Mouse (Mus musculus) spleen, postnatal 36 days (tissue): Measurements from ENCODE around the gene Snd1.

Experiments
- DNase-seq, 2 experiments: peaks; one replicate each; pipeline ENCODE4 v3.0.0; 2022; ENCODE audit warnings: low spot score in 2 of 2, mixed read lengths in 1 of 2

Gene Snd1

DNA sequence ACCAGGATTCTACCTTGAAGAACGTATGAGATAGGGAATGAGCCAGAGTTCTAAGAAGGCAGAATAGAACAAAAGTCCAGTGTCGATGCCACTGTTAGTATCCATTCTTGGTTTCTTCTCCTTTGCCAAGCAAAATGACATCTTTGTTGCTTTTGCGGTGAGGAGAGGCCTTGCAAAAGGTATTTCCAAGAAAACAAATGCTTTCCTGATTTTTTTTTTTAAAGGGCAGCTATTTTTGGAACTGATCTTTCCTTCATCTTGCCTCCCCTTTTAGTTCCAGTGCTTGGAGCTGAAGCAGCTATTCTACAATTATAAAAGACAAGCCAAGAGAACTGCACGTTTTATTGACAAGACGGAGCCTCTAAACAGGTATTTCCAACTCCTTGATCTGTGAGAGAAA is at the start of gene Snd1:
Gene Snd1, plus strand, starts transcription at position 301 of the 400 bp plus-strand sequence.
- no peak for DNase-seq

DNA sequence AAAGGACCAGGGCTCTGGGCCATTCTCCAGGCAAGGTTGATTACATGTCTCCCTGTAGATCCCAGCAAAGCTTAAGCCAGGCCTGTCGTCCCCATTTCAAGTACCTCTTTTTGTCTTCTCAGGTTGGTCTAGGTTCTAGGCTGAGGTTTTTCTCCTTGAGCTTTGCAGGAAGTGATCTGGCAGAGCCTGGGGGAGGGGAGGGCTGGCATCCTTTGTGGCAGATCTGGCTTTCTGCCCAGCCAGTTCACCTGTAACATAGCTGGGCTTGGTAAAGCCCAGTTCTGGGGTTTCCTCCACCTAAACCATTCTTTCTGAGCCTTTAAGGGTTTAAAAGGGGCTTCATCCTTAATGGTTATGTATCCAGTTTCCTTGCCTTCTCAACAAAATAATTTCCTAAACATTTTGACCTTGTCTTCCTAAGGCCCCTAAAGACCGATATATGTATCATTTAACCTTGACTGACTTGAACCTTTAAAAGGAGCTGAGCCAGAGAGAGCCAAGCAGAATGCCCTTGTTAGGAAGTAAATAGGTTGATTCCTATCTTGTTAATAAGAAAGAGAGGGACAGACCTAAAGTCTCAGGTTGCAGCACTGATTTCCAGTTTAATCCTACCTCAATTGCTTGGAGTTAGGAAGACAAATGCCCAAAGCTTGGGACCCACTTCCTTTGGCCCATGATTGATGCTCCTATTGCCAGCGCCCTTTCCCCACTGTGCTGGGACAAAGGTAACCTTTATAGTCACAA is 47.7 kb upstream of the Snd1 start, which contains the start of gene Fscn3:
Gene Fscn3, plus strand, starts transcription at position 694 of the 744 bp plus-strand sequence.
- DNase-seq = peak in 1 of 2 experiments; percentile 25

DNA sequence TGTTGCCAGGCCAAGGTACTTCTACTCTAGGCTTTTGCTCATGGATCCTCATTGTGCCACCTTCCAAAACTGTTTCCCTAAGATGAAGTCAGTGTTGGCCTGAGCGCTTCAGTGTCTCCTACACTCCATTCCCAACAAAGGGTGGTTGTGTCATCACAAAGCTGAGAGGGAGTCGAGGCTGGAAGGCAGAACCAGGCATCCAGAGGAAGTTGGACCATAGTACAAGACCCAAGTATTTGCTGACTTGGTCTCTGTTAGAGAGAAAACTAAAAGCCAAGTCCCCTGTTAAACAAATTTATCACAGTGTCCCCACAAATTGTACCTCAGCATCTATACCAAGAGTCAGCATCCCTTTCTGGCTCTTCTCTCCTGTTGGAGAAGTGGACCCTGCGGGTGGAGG is 46.6 kb upstream of the Snd1 start, which contains the start of gene Gcc1:
Gene Gcc1, minus strand, starts transcription at position 101 of the 400 bp plus-strand sequence.
- DNase-seq = no peak

DNA sequence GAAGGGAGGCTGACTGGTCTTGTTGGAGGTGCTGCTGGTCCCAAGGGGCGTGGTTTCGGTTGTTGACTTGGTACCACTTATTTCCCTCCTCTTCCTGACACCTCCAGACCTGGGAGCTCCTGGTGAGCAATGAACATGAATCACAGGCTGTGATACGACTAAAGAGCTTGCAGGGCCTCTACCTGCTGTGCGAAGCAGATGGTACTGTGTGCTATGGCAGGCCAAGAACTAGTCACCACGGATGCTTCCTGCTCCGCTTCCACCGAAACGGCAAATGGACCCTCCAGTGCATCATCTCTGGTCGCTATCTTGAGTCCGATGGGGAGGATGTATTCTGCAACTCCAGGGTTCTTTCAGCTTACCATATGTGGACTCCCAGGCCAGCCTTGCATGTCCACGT is 45.1 kb upstream of the Snd1 start:
- DNase-seq = no peak

DNA sequence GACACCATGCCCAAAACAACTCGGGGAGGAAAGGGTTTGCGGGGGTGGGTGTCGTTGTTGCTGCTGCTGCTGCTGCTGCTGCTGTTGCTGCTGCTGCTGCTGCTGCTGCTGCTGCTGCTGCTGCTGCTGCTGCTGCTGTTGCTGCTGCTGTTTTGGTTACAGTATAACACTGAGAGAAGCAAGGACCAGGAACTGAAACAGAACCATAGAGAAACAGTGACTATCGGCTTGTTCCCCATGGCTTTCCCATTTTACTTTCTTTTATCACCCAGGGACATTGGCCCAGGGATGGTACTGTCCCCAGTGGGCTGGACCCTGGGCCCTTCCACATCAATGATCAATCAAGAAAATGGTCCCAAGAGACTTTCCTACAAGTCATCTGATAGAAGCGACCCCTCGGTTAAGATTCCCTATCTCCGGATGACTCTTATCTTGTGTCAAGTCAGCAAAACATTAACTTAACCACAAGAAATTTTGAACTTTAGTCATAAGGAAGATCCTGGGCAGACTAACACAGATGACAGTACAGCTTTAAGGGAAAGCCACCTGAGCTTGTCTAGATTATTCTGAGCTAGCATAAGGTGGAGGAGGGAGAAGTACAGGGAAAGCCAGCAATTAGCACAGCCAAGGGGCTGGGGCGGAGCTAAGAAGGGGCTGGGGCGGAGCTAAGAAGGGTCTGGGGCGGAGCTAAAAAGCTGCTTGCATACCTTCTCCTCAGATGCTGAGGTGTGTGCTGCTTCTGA is 44.0 kb upstream of the Snd1 start:
- DNase-seq = no peak

DNA sequence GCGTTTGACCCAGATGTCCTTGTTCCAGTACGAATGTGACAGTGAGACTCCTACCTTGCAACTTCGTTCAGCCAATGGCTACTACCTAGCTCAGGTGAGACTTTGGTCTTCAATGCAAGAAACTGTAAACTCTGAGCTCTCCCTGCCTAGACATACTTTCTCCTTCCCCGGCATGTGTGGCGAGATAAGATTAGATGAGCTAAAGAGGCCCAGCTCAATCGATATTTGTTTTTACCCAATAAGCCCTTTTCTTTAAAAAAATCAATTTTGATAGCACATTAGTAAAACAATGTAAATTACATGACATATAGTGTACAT is 43.4 kb upstream of the Snd1 start:
- no peak for DNase-seq

DNA sequence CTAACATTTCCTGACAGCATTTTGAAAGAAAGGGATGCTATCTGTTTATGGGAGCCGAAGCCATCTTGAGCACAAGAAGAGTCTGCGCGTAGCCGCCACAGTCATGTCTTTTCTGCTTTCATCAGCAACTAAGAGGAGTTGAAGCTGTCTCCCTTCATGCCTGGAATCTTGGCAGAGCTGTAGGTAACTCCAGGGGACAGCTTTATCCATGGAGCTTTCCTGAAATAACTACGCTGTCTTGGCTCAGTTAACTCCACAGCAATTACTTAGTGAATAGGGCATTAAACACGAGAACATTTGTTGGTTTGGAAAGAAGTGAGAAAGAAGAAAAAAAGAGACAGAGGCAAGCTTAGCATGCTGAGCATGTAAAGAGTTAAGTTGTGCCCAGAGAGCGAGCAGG is 27.0 kb upstream of the Snd1 start:
- no peak for DNase-seq

DNA sequence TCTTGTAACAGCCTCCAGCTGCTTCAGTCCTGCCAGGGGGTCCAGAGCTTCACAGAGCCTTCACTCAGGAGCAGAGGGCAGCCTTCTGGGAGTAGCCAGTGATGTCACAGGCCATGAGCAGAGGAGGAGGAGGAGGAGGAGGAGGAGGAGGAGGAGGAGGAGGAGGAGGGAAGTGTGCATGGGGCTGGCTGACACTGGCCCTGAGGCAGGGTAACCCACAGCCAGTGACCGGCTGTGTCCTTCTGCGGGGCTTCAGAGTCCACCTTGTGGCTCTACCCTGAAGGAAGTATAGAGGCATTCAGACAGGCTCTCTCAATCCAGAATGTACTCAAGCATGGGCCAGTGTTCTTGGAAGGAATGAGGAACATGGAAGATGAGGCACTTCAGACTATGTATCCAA is 25.7 kb upstream of the Snd1 start, which contains the start of gene Pax4:
Gene Pax4, minus strand, starts transcription at position 101 of the 400 bp plus-strand sequence.
- no peak for DNase-seq

DNA sequence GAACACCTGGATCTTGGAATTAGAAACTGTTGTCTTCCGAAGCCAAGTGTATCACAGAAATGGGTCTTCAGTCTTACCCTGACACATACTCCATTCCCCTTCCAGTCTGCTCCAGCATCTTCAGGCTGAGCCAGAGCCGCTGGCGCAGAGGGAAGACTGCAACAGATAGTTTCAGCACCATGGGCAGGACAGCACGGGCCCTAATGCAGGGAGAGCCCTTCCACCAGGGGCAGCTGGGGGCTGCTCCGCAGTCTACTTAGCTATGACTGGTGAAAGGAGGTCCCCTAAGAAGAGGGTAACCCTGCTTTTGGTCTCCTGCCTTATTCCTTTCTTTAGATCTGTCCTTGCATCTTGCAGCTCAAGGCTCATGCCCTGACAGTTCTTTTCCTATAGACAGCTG is 24.5 kb upstream of the Snd1 start:
- no peak for DNase-seq

DNA sequence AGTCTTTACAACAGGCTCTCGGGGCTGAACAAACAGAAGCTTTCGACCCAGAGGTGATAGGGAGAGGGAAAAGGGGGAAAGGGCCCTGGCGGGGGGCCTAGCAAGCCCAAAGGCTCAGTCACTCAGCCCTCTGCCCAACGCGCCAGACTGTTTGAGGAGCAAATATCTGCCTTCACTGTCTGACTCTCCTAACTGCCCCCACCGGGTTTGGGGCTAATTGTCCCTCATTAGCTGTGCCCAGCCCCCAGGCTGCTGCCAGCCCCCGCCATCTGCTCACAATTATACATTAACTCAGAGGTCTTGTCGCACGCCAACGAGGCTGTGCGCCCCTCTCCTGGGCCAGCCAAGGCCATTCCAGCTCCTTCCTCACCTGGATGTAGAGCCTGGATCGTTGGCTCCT is 24.0 kb upstream of the Snd1 start:
- no peak for DNase-seq

DNA sequence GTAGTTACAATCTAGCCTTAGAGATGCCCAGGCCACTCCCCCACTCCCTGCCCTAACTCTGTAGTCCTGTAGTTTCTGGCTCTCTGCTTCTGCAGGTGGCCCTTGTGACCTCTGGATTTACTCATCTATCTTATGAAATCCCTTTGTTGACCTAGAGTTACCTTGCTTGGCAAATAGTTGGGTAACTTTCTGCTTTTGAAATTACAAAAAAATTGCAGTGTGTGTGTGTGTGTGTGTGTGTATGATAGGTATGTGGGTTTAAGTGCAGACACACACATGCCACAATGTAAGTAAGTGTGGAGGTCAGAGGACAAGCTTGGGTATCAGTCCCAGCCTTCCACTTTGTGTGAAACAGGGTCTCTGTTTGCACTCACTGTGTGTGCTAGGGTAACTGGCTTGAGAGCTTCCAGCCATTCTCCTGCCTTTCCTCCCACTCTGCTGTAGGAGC is 15.7 kb upstream of the Snd1 start:
- DNase-seq = no peak

DNA sequence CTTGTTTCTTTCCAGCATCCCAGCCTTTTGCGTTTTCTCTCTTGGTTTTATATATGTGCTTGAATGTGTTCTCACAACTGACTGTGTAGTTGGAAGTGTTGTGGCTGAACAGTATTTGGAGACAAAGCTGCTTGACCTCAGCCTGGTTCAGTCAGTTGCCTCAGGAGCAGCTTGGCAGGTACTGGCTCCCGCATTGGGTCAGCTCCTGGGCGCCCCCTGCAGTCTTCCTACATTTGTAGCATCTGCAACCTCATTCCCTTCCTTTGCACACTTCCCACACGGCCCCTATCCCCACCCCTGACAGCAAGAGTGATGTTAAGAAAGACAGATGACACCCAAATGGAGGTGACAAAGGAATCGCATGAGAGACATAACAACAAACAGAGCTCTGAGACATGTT is 14.4 kb upstream of the Snd1 start:
- peak; percentile 12 to 28 for DNase-seq

DNA sequence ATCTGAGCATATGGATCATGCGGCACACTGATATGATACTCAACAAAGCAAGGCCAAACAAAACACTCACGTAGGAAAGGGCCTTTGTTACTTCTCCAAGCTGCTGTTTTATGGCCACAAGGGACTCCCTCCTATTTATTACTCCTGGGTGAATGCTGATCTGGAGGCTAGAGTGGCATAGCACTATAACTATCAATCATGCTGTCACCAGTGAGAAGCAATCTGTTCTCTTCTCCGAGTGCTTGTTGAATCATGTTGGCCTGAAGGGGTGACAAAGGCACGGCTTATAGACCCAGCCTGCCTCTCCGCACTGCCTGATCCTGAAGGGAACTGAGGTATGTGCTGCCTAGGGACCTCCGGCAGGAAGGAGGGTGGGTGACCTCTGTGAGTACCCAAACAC is 10.3 kb upstream of the Snd1 start:
- no peak for DNase-seq

DNA sequence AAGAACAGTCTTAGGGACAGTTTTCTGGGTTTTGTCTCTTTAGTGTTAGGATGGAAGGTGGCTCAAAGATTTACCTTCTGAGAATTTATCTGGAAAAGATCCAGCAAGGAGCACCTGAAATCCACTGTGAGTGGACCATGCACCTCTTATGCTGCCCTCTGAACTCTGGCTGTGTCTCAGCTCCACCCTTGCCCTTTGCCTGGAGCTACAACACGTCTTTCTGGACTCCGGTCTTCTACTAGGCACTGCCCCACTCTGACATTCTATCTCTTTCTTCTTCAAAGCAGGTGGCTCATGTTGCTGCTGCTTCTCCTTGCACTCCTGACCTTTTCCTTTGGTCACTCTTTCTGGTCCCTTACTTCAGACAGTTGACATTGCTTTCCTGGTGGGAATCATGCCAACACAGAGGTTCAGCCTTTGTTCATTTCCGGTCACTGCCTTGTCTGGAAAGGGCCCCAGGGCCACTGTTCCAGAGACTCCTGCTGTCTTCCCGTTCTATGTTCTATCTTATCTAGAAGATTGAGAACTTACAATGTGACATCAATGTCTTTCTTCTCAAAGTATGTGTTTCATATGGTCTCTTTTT is 4.8 kb upstream of the Snd1 start:
- DNase-seq = no peak

DNA sequence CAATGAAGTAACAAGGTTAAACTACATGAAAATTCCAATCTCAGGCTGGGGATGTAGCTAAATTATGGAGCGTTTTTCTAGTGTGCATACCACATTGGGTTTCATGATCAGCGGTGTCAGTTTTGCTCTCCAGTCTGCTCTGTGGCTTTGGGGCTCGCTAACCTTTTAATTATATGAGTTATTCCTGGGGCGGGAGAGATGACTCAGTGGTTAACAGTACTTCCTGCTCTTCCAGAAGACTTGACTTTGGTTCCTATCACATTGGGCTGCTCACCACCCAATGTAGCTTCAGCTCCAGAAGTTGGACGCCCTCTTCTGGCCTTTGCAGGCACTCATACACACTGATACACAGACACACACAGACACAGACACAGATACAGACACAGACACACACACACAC is 4.3 kb upstream of the Snd1 start:
- no peak for DNase-seq

DNA sequence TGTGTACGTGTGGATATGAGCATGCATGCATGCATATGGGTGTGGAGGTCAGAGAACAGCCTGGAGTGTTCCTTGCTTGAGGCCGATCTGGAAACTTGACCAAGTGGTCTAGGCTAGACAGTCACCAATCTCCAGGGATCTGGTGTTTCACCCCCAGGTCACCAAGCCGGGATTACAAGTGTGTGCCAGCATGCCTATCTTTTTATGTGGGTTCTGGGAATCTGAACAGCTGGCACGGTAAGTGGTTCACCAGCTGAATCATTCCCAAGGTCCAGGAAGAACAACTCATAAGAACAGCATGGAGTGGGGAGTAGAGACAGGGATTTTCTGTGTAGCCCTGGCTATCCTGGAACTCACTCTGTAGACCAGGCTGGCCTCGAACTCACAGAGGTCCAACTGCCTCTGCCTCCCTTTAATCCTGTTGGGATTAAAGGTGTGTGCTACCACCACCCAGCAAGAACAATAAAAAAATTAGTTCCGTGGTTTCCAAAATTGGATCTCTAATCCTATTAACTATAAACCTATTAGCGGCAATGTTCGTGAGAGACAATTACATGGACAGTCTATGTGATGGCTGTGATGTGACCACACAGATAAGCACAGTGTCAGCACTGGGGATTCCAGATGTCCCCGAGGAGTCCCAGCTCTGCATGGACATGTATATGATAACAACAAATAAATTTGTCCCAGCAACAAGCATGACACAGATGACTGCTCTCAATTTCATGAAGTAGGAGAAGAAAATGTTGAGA is 3.5 kb upstream of the Snd1 start:
- DNase-seq = no peak

DNA sequence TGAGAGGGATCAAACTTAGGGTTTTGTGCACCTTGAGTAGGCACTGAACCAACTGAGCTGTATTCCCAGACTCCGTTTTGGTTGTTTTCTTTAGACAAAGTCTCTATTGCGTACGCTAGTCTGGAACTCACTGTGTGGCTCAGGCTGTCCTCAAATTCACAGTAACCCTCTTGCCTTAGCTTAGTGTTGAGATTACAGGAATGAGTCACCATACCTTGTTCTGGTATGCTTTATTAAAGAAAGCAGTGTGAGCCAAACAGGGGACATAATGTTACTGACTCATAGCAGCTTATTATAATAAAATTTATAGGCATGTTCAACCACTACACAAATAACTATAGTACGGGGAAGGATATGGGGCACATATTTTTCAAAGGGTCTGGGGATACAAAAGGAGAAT is 728 bp upstream of the Snd1 start:
- no peak for DNase-seq

DNA sequence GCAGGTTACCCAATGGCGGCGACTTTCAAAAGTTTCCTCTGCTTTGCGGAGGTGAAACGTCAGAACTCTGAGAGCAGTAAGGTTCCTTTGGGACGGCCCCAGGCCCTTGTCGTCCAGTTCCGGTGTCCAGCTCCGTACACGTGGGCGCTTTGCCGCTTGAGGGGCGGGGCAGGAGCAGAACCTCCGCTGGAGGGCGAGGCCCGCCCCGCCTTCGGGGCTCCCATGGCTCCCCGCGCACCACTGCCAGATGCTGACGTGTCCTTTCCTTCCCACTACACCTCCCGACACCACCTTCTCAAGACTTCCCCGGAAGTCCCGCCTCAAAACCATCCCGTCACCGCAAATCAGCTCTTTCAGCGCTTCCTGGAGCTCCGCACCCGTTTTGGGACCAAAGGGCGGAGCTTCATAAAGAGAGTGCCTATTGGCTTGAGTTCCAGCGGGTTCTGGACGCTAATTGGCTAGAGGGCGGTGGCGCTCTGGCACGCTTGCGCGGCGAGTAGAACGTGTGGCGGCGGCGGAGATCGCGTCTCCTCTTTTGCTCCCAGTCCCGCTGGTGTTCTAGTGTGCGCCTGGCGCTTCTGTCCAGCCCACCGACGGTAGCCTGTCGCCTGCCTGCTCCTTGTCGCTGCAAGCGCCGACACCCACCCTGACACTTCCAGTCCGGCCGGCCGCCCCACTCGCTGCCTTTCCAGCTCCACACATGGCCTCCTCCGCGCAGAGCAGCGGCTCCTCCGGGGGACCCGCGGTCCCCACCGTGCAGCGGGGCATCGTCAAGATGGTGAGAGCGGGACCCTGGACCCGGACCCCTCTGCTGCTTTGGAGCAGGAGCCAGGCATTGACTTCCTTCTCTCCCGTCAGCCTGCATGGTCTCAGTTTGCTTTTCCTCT is 5.2 kb downstream of the Snd1 start:
- DNase-seq = peak; percentile 99 to 100

DNA sequence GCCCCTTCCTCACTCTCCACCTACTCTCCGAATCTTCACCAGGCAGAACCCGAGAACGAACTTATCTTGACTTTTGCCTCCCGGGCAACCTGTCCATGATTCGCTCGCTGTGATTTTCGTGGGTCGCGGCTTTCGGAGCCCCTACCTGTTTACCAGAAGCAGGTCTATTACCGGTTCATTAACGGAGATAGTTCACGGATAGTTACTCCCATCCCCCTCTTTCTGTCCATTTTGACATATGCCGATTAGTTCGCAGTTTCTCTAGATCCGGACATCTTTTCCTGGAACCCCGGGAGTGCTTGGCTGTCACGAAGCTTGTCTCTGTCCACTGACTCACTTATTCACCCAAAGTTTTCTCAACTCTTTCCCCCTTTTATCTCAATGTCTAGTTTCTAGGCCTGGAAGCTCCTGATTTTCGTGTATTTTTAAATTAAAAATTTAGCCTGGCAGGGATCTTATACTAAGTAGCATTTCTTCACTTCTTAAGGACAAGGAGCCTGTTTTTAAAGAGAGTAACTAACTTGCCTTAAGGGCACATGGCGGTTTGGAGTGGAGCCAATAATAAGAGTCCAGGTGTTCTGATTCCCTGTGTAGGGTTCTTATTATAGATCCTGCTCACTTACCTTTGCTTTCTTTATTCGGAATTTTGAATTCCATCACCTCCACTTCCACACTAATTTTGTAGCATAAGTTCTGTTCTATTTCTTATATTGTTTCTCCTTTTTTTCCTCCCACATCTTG is 6.0 kb downstream of the Snd1 start:
- DNase-seq = no peak

DNA sequence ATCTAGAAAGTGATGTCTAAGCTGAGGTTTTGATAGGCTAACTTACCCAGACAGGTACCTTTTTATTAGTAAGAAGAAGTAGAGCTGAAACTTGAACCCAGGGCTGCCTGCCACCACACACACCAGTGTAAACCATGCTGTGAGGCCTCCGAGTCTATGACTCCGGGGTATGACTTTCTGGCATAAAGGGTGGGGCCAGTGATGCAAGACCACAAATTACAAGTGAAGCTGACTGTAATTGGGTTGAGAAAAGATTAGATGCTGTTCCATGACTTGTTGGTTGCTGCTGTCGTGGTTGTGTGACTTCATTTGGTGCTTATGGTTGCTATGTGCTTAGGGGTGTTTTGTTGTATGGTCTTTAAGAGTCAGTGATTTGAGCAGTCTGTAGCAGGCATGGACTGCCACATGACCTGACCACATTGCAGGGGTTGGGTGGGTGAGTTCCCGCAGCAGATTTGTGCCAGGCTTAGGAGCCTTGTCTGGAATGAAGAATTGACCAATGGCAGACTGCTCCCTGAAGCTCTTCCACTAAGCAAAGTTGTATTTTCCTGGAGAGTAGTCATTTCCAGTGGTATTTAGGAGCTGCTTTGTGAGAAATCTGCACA is 7.9 kb downstream of the Snd1 start:
- no peak for DNase-seq
